Mouse (Mus musculus) bone marrow, adult 2 months (tissue): ENCODE results near the gene Il4i1.

Experiments used
- CTCF ChIP-seq: fragments of 200-500 bp; IDR thresholded peaks from 2 replicates; pipeline ENCODE4 v1.5.1; 2011; ENCODE audit warnings: low read length, control low read depth; ENCODE audit not compliant: control insufficient read depth, insufficient read depth
- POLR2A ChIP-seq: fragments of 200-500 bp; IDR thresholded peaks from 2 replicates; pipeline ENCODE4 v1.6.1; 2011; ENCODE audit warnings: low read depth, mild to moderate bottlenecking, control low read depth, low read length, borderline replicate concordance; ENCODE audit not compliant: control insufficient read depth

- TF ChIP-seq CTCF: no peak
- no peak for TF ChIP-seq POLR2A
Measured at GRCm38 (mm10) chr7:44818751-44819235, 2.6 kb downstream of the Il4i1 start.
